Comparison of ENCODE assay signal across 9 mouse cellular contexts in genomic region chr9:27192761-27193591, GRCm38 (mm10). TPM values are rescaled to one million over a fixed set of nuclear protein-coding genes. Genes with fewer than 3 reads are reported as not detected.
DNase-seq lines count a peak whose midpoint lies in the region; ATAC-seq lines count a peak whose summit lies in the region.
"Had no signal": no experiment of that assay in that cellular context is flagged by ENCODE, and none has a peak within 500 bp of the region (broad histone marks: within the 10 kb centered on the region; RNA-seq: fewer than 3 reads in every experiment).

No protein-coding gene starts in this region.

- no peak overlapping the region for H3K4me2 ChIP-seq in kidney, embryonic 14.5 days (replicated peaks; ENCODE audit: low read depth, low read length)
- H3K4me2 ChIP-seq in embryonic facial prominence, embryonic 15.5 days (replicated peaks), result 0 out of 2 replicates have a peak overlapping the region, but pooled peaks have one; percentile 63
- H3K4me2 ChIP-seq in midbrain, embryonic 16.5 days (ENCODE audit: low read length), result peak overlapping the region; percentile 61

- WGBS in kidney, embryonic 14.5 days, result 53% methylated on average over 10 of the region's 10 CpGs
- WGBS in embryonic facial prominence, embryonic 15.5 days, result 61% methylated on average over 10 of the region's 10 CpGs
- 61% methylated on average over 10 of the region's 10 CpGs for WGBS in midbrain, embryonic 16.5 days

- no peaks in the 10 kb centered on the region for H3K36me3 ChIP-seq in kidney, embryonic 14.5 days (ENCODE audit: control insufficient read depth, insufficient read depth, low read length)
- H3K36me3 ChIP-seq in embryonic facial prominence, embryonic 15.5 days, result no peaks in the 10 kb centered on the region
- H3K36me3 ChIP-seq in midbrain, embryonic 16.5 days (ENCODE audit: control insufficient read depth, insufficient read depth, low read length), result no peaks in the 10 kb centered on the region

- H3K9me3 ChIP-seq in kidney, embryonic 14.5 days (ENCODE audit: control insufficient read depth, low read length), result no peaks in the 10 kb centered on the region
- H3K9me3 ChIP-seq in embryonic facial prominence, embryonic 15.5 days (replicated peaks), result no peaks in the 10 kb centered on the region
- H3K9me3 ChIP-seq in midbrain, embryonic 16.5 days (replicated peaks; ENCODE audit: control insufficient read depth, low read length, poor library complexity, severe bottlenecking), result no peaks in the 10 kb centered on the region

- H3K9ac ChIP-seq in kidney, embryonic 14.5 days (ENCODE audit: low read depth, low read length), result no peak overlapping the region
- H3K9ac ChIP-seq in embryonic facial prominence, embryonic 15.5 days, result no peak overlapping the region
- peak overlapping the region; percentile 43; the same call in 1 of the 2 replicates for H3K9ac ChIP-seq in midbrain, embryonic 16.5 days (ENCODE audit: low read depth, low read length)

- peaks cover 6% of the 10 kb centered on the region; the same call in 1 of the 2 replicates for H3K4me1 ChIP-seq in kidney, embryonic 14.5 days (ENCODE audit: control insufficient read depth, insufficient read depth, low read length)
- peaks cover 19% of the 10 kb centered on the region for H3K4me1 ChIP-seq in embryonic facial prominence, embryonic 15.5 days
- peaks cover 18% of the 10 kb centered on the region for H3K4me1 ChIP-seq in midbrain, embryonic 16.5 days (ENCODE audit: control insufficient read depth, insufficient read depth, low read length)

- ATAC-seq in kidney, embryonic 14.5 days (ENCODE audit: low FRiP score, low TSS enrichment), result 0 out of 2 replicates have a peak, but pooled peaks have one; percentile 3
- no peak for ATAC-seq in embryonic facial prominence, embryonic 15.5 days (ENCODE audit: insufficient number of reproducible peaks, low FRiP score, low TSS enrichment, low read depth)
- peak; percentile 1; the same call in 1 of the 2 replicates for ATAC-seq in midbrain, embryonic 16.5 days

- H3K27ac ChIP-seq in kidney, embryonic 14.5 days (ENCODE audit: low read depth, low read length), result no peak overlapping the region
- H3K27ac ChIP-seq in embryonic facial prominence, embryonic 15.5 days (replicated peaks), result 0 out of 2 replicates have a peak overlapping the region, but pooled peaks have one; percentile 61
- peak overlapping the region; percentile 79 for H3K27ac ChIP-seq in midbrain, embryonic 16.5 days (ENCODE audit: low read length)

- H3K4me3 ChIP-seq in kidney, embryonic 14.5 days (ENCODE audit: low read length), result no peak overlapping the region
- H3K4me3 ChIP-seq in embryonic facial prominence, embryonic 15.5 days (replicated peaks), result no peak overlapping the region
- H3K4me3 ChIP-seq in midbrain, embryonic 16.5 days (ENCODE audit: low read depth, low read length), result no peak overlapping the region
- H3K4me3 ChIP-seq: erythroblast, embryonic 14.5 days had no signal

- H3K27me3 ChIP-seq in kidney, embryonic 14.5 days (ENCODE audit: control insufficient read depth, insufficient read depth, low read length), result no peaks in the 10 kb centered on the region
- H3K27me3 ChIP-seq in embryonic facial prominence, embryonic 15.5 days, result no peaks in the 10 kb centered on the region
- no peaks in the 10 kb centered on the region for H3K27me3 ChIP-seq in midbrain, embryonic 16.5 days (ENCODE audit: control insufficient read depth, insufficient read depth, low read depth, low read length)

- no peak for DNase-seq in kidney, adult 11 months
- peak; percentile 21 for DNase-seq in heart, postnatal 4 days
- DNase-seq in Muller cell, postnatal 12 days (ENCODE audit: inconsistent ontology term), result no peak
- no peak for DNase-seq in retina, postnatal 1 day
- DNase-seq in spleen, postnatal 4 days (ENCODE audit: low spot score in 2 of 2), result no peak

RNA-seq across cellular contexts. Expression of gene Jam3, which starts 37.8 kb away (rescaled TPM):
- polyA plus RNA-seq in kidney, embryonic 14.5 days (2014; fragmentation: Nextera tagmentation; extraction: Ambion mirVana), result 75.1 and 78.3 TPM in 2 replicates
- 94.7 and 104 TPM in 2 replicates for polyA plus RNA-seq in embryonic facial prominence, embryonic 15.5 days (2015; fragmentation: Nextera tagmentation; extraction: Ambion mirVana)
- total RNA-seq in heart, postnatal 4 days (2021), result 10 to 100 TPM; 17.3 to 22.5 TPM
- 46.3 and 57.8 TPM in 2 replicates for polyA plus RNA-seq in midbrain, embryonic 16.5 days (2015; fragmentation: Nextera tagmentation; extraction: Ambion mirVana)
